Mouse (Mus musculus): ENCODE measurements around the gene Shisa3.

DNA sequence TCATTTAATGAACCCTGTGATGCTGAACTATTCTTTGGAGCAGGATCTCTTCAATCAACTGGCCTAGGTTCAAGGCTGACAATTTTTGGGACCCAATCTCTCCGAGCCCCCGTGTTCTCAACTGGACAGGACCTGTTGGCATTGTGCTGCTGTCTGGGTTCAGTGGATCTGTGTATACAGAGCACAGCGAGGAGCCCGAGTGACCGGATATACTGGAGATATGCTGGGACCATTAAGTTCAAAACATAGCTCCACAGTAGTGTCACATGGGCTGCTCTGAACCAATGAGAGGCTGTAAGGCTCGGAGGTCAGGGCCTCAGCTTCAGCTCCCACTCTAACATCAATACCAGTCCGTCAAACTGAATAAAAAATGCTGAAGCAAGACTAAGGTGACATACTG is 21.8 kb downstream of the Shisa3 start:
- TF ChIP-seq CTCF (IDR thresholded peaks at IDR 0.05; ENCODE audit: borderline replicate concordance, control insufficient read depth, extremely low read depth, insufficient read depth, low read length, poor library complexity), result no peak
- no peak for TF ChIP-seq POLR2A (IDR thresholded peaks at IDR 0.05; ENCODE audit: control insufficient read depth, extremely low read depth, insufficient read depth, low read length, poor library complexity)

All from thymus, adult 2 months (tissue).